8 mouse cellular contexts compared by ENCODE assay signal in genomic region chr1:190168115-190168514, GRCm38 (mm10). TPM values are rescaled to one million over a fixed set of nuclear protein-coding genes. Genes with fewer than 3 reads are reported as not detected.
DNase-seq lines count a peak whose midpoint lies in the region; ATAC-seq lines count a peak whose summit lies in the region.

No protein-coding gene starts in this region.

- no peaks in the 10 kb centered on the region for H3K9me3 ChIP-seq in lung, embryonic 16.5 days (ENCODE audit: control insufficient read depth, low read length)
- no peaks in the 10 kb centered on the region for H3K9me3 ChIP-seq in intestine, embryonic 15.5 days
- no peaks in the 10 kb centered on the region for H3K9me3 ChIP-seq in neural tube, embryonic 13.5 days

- peak; percentile 28 to 37 for DNase-seq in cerebellum, adult 18-20 months
- no peak for DNase-seq in cerebellum, postnatal 36 days
- DNase-seq in lung, postnatal 4 days = no peak
- DNase-seq in yolk sac, embryonic 10.5 days (ENCODE audit: low spot score) = no peak
- no peak for DNase-seq in natural killer cell, adult 2 months (ENCODE audit: low spot score in 2 of 2)

- peaks cover 50% of the 10 kb centered on the region for H3K27me3 ChIP-seq in lung, embryonic 16.5 days (ENCODE audit: control insufficient read depth, insufficient read depth, low read depth, low read length)
- peaks cover 24% of the 10 kb centered on the region for H3K27me3 ChIP-seq in intestine, embryonic 15.5 days (replicated peaks)
- peaks cover 23% of the 10 kb centered on the region for H3K27me3 ChIP-seq in neural tube, embryonic 13.5 days

- peak overlapping the region; percentile 65; the same call in 1 of the 2 replicates for H3K4me3 ChIP-seq in lung, embryonic 16.5 days (ENCODE audit: low read length)
- H3K4me3 ChIP-seq in intestine, embryonic 15.5 days (replicated peaks) = peak overlapping the region; percentile 64; the same call in 1 of the 2 replicates
- peak overlapping the region; percentile 63 for H3K4me3 ChIP-seq in neural tube, embryonic 13.5 days

- peaks cover 24% of the 10 kb centered on the region for H3K4me1 ChIP-seq in lung, embryonic 16.5 days (replicated peaks; ENCODE audit: control insufficient read depth, insufficient read depth, low read length)
- H3K4me1 ChIP-seq in intestine, embryonic 15.5 days (replicated peaks) = peaks cover 20% of the 10 kb centered on the region
- H3K4me1 ChIP-seq in neural tube, embryonic 13.5 days (replicated peaks) = peaks cover 63% of the 10 kb centered on the region

- WGBS in lung, embryonic 16.5 days = 3% methylated on average over 4 of the region's 4 CpGs
- WGBS in intestine, embryonic 15.5 days = 6% methylated on average over 4 of the region's 4 CpGs
- 3% methylated on average over 4 of the region's 4 CpGs for WGBS in neural tube, embryonic 13.5 days

- H3K27ac ChIP-seq in lung, embryonic 16.5 days (ENCODE audit: low read length) = no peak overlapping the region
- no peak overlapping the region for H3K27ac ChIP-seq in intestine, embryonic 15.5 days
- H3K27ac ChIP-seq in neural tube, embryonic 13.5 days (replicated peaks) = peak overlapping the region; percentile 96

- no peaks in the 10 kb centered on the region for H3K36me3 ChIP-seq in lung, embryonic 16.5 days (ENCODE audit: control insufficient read depth, insufficient read depth, low read length)
- no peaks in the 10 kb centered on the region for H3K36me3 ChIP-seq in intestine, embryonic 15.5 days
- H3K36me3 ChIP-seq in neural tube, embryonic 13.5 days = no peaks in the 10 kb centered on the region

- H3K4me2 ChIP-seq in lung, embryonic 16.5 days (ENCODE audit: low read depth, low read length) = peak overlapping the region; percentile 94
- peak overlapping the region; percentile 96 for H3K4me2 ChIP-seq in intestine, embryonic 15.5 days (replicated peaks)
- H3K4me2 ChIP-seq in neural tube, embryonic 13.5 days = peak overlapping the region; percentile 83

- no peak for ATAC-seq in lung, embryonic 16.5 days (ENCODE audit: low read depth)
- no peak for ATAC-seq in intestine, embryonic 15.5 days
- no peak for ATAC-seq in neural tube, embryonic 13.5 days (ENCODE audit: low read depth)

- H3K9ac ChIP-seq in lung, embryonic 16.5 days (ENCODE audit: low read length) = no peak overlapping the region
- no peak overlapping the region for H3K9ac ChIP-seq in intestine, embryonic 15.5 days
- H3K9ac ChIP-seq in neural tube, embryonic 13.5 days = peak overlapping the region; percentile 85

RNA-seq across cellular contexts. Expression of gene Prox1, which starts 2.4 kb away (rescaled TPM):
- polyA plus RNA-seq in lung, embryonic 16.5 days (2015; fragmentation: Nextera tagmentation; extraction: Ambion mirVana) = 1.8 TPM in 2 replicates
- polyA plus RNA-seq in intestine, embryonic 15.5 days (2015; fragmentation: Nextera tagmentation; extraction: Ambion mirVana) = 2.6 and 2.8 TPM in 2 replicates
- 12.4 and 15.0 TPM in 2 replicates for polyA plus RNA-seq in neural tube, embryonic 13.5 days (2015; fragmentation: Nextera tagmentation; extraction: Ambion mirVana)

Comparison
In these comparisons a context has a peak if more than half of its experiments do, and no peak if none do; other contexts are left out.
1. DNase-seq: peak in cerebellum, adult 18-20 months (2 of 2); none in cerebellum, postnatal 36 days (0 of 2), lung, postnatal 4 days (0 of 2), yolk sac, embryonic 10.5 days (single experiment) and natural killer cell, adult 2 months (0 of 2).
2. Peak in every context shown above with its lines, with median percentiles within 50 percentile points of each other: H3K4me2 ChIP-seq and H3K4me3 ChIP-seq.